Mouse (Mus musculus) frontal cortex, adult 2 months (tissue): ENCODE measurements around the gene Rhbdf1. TPM values are rescaled to one million over a fixed set of nuclear protein-coding genes. Genes with fewer than 3 reads are reported as not detected.

Experiments used
- DNase-seq, 2 experiments: peaks; one replicate each; pipeline ENCODE4 v3.0.0; 2022; ENCODE audit warnings: low spot score in 1 of 2; ENCODE audit errors: extremely low spot score in 1 of 2
- polyA plus RNA-seq: library from polyadenylated mRNA; depleted of rRNA; stranded (reverse); fragments of >200 nt; gene quantifications from 2 replicates; pipeline ENCODE4 v1.2.3, GENCODE M21; 2012; rRNA removed

The Rhbdf1 gene
- 23.6 and 26.7 TPM in 2 replicates for polyA plus RNA-seq

GRCm38 (mm10) chr11:32221951-32222409 is at the start of gene Rhbdf1:
Gene Rhbdf1, minus strand, starts transcription at chr11:32222300.
- no peak for DNase-seq

- DNase-seq = no peak
These were observed 49.1 kb upstream of the Rhbdf1 start for GRCm38 (mm10) chr11:32271178-32271577.

GRCm38 (mm10) chr11:32268952-32269351 is 46.9 kb upstream of the Rhbdf1 start:
- DNase-seq = no peak

DNA sequence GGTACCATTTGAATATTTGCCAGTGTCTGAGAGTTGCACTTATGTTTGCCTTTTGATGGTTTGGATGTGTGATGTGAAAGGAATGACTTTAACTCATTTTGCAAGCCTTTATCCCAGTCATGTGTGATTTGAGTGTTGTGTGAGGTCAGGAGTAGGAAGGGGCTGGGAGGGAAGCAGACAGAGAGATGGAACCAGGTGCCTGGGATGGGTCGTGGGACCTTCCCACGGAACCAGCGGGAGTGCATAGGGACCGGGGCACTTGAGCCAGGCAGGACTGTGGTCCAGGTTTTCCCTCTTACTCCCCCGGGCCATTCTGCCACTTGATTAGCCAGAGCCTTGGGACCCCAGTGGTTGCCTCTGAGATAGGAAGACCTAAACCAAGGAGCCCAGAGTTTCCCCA is 45.9 kb upstream of the Rhbdf1 start:
- no peak for DNase-seq

- DNase-seq = peak; percentile 89 to 96
These were observed 45.2 kb upstream of the Rhbdf1 start, which contains the start of gene Nprl3 for GRCm38 (mm10) chr11:32267188-32267884. Gene Nprl3, minus strand, starts transcription at chr11:32267707.

GRCm38 (mm10) chr11:32266776-32267175 is 44.7 kb upstream of the Rhbdf1 start:
- no peak for DNase-seq

DNA sequence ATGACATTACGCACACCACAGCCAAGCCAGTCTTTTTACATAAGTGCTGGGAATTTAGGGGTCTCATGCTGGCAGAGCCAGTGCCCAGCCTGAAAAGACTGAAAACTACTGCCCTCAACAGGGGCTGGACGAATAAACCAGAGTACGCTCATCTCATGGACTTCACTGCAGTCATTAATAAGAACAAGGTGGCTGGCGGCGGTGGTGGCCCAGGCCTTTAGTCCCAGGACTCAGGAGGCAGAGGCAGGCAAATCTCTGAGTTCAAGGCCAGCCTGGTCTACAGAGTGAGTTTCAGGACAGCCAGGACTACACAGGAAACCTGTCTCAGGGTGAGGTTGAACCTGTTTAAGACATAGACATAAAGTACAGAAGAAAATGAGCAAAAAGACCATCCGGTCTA is 44.1 kb upstream of the Rhbdf1 start:
- DNase-seq = no peak

DNA sequence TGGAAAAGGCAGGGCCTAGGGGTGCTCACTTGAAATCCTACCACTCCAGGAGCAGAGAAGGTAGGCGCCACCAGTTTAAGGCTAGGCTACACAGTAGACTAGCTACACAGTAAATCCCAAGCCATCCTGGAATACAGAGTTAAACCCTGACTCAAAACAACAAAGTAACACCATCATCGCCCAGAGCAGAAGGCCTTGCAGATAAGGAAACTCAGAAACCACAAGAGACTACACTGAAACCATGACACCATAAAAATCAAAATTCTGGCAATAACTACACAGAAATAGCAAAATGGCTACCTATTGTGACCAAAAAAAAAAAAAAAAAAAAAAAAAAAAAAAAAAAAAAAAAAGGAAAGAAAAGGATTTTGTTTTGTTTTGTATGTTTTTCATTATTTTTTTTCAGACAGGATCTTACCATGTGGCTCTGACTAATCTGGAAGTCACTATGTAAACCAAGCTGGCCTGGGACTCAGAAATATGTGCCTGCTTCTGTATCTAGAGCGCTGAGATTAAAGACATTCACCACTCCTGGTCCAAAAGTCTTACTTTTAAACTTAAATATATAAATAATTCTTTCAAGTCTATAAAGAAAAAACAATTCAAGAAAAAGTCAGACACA is 43.1 kb upstream of the Rhbdf1 start:
- no peak for DNase-seq

- DNase-seq = no peak
These were observed 40.7 kb upstream of the Rhbdf1 start for GRCm38 (mm10) chr11:32262674-32263415.

- DNase-seq = no peak
These were observed 34.5 kb upstream of the Rhbdf1 start for GRCm38 (mm10) chr11:32256566-32256965.

DNA sequence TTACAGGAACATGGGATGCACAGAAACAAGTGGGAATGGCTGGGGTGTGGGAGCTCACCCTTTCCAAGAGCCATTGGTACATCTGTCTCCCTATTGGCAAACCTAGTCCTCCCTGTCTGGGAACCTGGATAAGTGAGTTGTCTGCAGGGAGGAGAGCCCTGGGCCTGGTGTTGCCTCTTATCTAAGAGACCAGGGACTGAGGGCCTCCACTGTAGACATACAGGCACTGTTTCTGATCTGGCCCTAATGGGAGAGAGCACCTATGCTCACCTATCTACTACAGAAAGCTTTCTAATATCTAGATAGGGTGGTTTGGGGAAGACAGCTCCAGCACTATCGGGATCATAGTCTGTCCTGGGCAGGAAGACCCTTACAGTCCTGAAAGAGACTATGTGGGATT is 34.0 kb upstream of the Rhbdf1 start:
- DNase-seq = no peak

DNA sequence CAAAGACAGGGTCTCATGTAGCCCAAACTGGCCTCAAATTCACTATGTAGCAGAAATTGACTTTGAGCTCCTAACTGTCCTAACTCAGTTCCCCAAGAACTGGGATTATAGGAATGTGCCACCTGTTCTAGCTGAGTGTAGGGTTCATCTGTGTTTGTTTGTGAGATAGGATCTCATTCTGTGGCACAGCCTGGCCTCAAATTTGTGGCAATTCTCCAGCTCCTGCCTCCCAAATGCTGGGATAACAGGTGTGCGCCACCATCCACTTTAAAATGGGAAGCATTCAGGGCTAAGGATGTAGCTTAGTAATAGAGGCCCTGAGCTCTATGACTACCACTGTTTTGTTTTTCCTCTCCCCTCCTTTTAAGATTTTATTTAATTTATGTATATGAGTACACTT is 31.0 kb upstream of the Rhbdf1 start:
- DNase-seq = no peak

GRCm38 (mm10) chr11:32250880-32251763 is 29.0 kb upstream of the Rhbdf1 start:
- DNase-seq = no peak

- no peak for DNase-seq
These were observed 26.2 kb upstream of the Rhbdf1 start for GRCm38 (mm10) chr11:32248350-32248749.

DNA sequence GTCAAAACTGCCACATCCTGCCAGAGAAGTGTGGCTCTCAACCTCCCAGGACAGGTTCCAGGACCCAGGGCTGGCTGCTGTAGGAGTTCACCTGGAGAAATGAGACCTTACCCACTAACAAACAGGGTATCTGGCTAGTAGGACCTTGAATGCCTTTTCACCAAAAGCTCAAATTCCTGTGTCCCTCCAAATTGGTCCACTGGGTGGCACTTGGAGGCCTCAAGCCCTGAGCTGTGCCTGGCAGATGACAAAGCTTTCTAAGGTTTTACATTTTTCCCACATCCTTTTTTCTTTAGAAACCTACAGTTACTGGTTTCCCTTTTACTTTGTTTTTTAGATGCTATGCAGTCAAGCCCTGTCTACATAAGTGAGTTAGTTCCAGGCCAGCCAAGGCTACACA is 25.0 kb upstream of the Rhbdf1 start:
- no peak for DNase-seq

DNA sequence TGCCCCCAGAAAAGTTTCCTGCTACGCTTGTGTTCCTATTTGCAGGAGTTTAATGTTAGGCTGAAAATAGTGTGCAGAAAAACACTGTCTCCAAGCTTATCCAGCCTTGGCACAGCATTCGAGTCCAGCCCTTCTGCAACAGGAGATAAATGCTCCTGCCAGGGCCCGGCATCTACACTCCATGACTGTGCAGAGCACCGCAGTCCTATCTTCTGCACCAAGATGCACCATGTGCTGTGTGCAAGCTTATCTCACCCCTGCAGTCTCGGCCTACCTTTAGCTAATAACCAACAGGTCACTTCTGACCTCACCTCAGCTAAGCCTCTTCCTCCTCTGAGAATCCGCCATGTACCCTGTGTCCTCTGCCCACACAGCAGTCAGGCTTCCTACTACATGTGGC is 23.5 kb upstream of the Rhbdf1 start:
- no peak for DNase-seq

GRCm38 (mm10) chr11:32244617-32245016 is 22.5 kb upstream of the Rhbdf1 start:
- no peak for DNase-seq

GRCm38 (mm10) chr11:32244064-32244463 is 22.0 kb upstream of the Rhbdf1 start:
- no peak for DNase-seq

DNA sequence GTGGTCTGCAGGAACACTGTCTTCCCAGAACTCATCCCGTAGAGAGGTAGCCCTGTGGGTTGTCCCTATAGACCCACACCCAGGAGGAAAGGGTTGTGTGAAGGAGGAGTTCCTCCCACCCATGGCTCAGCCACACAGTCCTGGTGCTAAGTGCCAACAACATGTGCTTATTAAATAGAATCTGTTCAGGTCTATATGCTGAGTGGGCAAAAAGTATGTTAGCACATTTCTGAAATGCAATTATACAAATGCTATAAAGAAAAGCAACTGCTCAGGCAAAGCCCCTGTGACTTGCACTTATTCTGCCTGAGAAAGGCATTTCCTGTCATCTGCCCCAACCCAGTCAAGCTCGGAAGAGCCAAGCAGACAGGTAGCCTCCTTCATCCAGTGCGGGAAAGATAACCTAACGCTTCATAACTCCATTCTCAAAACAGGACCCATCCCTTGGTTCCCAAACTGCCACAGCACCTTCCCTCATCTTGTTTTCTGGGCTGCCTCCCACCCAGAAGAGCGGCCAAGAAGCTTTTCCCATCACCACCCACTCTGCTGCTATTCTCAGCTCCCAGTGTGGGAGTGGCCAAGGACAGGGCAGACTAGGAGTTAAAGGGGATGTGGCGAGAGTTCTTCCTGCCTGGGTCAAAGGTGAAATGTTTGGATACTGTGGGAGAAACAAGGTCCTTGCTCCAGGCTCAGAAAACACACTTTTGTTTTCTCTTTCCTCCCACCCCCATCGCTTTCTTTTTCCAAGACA is 21.3 kb upstream of the Rhbdf1 start:
- peak in 1 of 2 experiments; percentile 68 for DNase-seq

- DNase-seq = no peak
These were observed 20.1 kb upstream of the Rhbdf1 start for GRCm38 (mm10) chr11:32242209-32242608.
